Mouse (Mus musculus) urinary bladder, postnatal 36 days (tissue): ENCODE measurements around the gene Rad21l.

Experiments
- DNase-seq, 2 experiments: peaks; one replicate each; pipeline ENCODE4 v3.0.0; 2022; ENCODE audit warnings: low spot score in 2 of 2, mixed read lengths in 1 of 2

Rad21l gene

DNA sequence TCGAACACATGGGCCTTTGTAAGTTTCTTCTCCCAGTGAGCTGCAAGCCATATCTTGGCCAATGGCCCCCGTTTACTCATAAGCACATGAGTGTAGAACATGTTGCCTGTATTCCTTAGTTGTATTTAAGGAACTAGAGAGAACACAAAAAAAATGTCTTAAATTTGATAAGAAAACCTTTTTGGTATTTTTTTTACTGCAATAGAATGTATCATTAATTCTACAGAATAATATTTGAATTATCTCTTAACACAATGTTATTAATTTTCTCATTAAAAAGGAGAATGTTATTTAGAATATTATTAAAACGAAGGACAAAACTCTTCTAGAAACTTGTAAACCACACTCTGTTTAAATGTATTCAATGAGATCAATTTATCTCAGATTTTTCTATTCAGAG is at the start of gene Rad21l:
TSS of gene Rad21l (minus strand) at position 101 of the 400 bp plus-strand sequence.
- DNase-seq: no peak

DNA sequence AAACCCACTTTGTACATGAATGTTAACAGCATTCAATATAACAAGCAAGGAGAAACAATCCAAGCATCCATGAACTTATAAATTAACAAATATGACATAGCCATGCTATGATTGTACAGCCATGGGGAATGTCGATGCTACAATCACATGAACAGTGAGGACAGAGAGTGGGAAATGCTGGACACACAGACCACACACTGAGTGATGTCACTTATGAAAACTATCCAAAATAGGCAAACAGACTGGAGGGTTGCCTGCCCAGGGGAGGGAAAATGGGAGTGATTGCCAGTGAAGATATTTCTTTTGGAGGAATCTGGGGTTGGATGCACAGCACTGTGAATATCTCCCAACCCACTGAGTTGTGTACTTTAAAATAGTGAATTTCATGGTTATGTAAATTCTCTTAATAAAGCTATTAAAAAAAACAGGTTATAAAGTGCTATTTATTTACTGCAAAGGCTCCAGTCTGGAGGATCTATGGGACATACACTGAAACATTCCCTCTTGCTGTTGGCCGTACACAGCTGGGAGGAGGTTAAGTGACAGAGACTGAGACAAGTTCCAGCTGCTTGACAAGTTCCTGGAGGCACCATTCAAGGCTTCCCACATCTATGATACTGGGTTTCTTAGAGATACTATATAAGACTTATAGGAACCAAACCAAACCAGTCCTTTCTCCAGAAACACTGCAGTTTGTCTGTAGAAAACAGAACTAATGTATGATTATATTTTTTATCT is 48.2 kb upstream of the Rad21l start:
- DNase-seq: no peak

DNA sequence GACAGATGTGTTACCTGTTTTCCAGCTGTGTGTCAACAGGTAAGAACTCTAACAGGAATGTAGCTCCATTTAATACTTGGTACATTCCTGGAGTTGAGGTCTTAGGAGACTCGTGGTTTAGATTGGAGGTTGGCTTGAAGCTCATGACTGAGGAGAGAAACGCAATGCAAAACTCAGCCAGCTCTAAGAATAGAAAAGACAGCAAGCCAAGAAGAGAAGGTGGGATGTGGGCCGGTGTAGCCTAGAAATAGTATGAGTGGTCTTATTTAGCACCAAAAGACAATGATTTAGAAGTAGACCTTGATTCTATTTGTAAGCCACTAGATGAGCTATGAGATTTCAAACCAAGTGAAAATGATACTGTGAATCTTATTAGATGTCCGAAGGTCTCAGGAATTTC is 47.2 kb upstream of the Rad21l start:
- DNase-seq: no peak

DNA sequence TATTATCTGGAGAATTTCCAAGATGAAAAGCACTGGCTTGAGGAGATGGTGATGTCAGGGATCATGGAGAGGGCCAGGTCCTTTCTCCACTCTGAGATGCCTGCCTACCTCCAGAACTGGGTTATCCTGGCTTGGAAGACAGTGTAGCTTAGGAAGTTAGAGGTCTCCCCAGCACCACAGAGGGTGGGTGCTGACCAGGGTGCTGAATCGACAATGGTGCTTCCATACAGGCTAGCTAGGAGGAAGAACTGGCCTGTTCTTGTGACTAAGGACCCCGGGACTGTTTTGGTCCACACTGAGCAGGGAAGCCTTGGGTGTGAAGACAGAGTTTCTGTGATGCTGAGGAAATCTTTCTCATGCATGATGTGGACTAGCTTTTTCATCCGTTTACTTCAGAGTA is 44.3 kb upstream of the Rad21l start:
- no peak for DNase-seq

DNA sequence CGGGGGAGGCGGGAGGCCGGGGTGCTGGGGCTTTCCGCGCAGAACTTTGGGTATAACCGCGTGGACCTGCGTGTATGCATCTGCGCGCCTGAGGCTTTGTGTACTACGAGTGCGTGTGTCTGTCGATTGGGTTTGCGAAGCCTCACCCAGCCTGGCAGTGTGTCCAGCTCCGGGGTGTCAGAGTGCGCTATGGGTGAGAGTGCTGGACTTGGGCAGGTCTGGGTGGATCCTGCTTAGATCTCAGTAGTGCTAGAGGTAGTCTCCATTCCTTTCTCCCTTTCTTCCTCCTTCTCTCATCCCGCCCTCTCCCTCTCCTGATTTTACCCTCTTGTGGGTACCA is 34.5 kb upstream of the Rad21l start:
- DNase-seq: no peak

DNA sequence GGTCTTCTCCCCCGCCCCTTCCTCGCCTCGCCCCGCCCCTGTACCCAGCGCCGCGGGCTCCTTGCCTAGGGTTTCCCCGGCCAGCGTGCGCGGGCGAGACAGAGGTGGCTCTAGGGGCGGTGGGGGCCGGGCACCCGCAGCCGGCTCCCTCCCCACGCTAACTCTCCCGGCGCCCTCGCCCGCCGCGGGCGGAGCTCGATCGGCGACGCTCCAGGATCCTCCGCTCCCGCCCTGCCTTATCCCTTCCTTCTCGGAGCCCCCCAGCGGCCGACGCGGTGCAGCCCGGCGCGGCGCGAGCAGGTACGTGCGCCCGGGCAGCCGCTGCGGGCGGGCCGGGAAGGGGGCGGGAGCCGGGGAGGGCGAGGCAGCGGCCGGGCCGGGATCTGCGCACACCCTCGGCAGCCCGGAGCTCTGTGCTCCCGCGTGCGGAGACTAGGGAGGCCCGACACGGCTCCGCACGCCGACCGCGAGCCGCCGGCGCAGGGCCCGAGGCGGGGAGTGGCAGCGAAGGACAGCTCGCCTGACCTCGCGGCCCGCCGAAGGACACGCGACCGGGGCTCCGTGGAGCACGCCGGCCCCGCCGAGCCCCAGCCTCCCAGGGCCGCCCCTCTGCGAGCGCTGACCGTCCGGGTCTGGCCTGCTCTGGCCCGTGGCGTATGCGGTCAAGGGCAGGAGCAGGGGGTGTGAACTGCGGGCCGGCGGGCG is 34.0 kb upstream of the Rad21l start:
- peak; percentile 8 to 28 for DNase-seq

DNA sequence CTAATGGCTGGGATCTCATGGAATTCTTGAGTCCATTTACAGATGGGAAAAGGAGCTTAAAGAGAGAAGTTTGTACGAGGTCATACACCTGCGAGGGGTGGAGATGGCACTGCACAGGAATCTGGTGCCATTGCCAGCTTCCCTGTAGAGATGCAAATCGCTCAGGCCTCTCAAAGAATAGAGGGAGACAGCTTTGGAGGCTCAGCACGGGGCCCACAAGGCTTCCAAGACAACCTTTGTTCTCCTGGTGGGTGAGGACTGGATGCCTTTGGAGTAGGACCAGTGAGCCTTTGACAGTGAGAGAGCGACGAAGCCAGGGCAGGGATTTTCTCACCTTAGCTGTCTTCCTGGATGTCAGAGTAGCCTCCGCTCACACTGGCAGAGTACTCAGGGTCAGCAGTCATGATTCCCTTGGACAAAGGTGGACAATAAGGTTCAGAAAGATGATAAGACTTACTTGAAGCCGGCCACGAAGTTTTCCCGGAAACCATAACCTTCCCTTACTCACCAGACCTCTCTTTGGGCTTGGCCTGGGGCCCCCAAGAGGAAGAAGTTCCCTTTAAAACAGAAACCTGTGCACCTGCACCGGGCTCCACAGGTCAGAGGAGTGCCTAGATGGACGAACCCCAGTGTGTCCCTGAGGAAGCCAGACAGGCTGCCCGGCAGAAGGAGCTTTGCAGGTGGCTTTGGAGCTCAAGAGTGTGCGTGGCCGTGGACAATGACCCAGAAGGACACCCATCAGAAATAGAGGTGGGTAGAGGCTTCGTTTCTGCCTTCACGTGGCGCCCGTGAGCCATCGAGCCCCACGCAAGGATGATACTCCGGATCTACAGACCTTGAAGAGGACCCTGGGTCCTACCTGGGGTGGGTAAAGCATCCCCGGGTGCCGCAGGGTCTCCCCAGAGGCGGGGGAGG is 33.2 kb upstream of the Rad21l start, which contains the start of gene Tmem74b:
TSS of gene Tmem74b (plus strand) at position 778 of the 915 bp plus-strand sequence.
- DNase-seq: no peak

DNA sequence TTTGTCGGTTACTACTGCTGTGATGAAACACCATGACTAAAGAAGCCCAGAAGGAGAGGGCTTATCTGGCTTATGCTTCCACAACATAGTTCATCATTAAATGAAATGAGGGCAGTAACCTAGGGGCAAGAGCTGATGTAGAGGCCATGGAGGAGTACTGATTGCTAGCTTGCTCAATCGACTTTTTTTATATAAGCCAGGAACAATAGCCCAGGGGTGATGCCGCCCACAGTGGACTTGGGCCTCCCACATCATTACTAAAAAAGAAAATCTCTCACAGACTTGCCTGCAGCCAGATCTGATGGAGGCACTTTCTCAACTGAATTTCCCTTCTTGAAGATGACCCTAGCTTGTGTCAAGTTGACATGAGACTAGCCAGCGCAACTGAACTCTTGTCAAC is 14.6 kb upstream of the Rad21l start:
- no peak for DNase-seq

DNA sequence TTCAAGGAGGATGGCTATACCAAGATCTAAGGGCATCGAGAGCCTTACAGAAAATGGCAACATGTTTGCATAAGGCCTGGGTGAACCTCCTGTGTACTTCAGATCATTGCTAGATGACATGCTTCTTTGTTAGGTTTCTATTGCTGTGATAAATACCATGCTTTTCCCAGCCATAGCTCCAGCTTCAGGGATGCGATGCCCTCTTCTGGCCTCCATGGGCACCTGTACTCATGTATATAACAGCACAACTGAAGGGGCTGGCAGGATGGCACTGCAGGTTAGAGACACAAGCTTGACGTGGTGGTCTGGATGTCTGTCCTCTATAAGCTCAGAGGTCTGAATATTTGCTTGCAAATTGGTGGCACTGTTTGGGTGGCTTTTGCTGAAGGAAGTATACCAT is 14.0 kb upstream of the Rad21l start:
- no peak for DNase-seq

DNA sequence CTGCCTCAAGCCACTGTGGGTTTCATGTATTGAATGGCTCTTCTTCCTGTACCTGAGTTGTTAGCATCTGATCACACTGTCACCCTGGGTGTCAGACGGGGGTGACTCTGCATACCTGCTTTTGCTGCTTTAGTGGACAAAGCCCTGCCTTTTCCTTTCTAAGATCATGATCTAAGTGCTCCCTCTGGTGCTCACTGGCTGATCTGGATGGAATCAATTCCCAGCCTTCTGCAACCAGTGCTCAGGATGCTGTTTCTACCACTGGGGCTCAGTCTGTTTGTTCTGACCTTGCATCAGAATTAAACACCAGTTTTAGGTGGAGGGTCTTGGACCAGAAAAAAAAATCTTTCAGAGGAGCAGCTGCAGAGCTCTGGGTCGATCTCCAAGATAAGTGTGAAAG is 7.9 kb upstream of the Rad21l start:
- DNase-seq: no peak

DNA sequence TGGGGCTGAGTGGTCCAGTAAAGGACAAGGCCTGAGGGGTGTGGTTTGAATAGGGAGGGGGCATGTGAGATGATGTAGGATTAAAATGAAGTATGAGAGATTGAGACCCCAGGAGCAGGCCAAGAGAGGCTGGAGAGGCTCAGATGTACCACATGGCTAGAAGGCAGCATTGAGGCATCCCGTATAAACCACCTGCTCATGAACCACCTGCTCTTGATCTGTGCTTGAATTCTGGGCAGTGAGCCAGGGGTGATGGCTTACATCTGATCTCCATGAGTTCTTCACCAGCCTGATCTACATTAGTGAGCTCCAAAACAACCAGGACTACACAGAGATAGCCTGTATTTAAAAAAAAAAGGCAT is 2.6 kb upstream of the Rad21l start:
- no peak for DNase-seq

DNA sequence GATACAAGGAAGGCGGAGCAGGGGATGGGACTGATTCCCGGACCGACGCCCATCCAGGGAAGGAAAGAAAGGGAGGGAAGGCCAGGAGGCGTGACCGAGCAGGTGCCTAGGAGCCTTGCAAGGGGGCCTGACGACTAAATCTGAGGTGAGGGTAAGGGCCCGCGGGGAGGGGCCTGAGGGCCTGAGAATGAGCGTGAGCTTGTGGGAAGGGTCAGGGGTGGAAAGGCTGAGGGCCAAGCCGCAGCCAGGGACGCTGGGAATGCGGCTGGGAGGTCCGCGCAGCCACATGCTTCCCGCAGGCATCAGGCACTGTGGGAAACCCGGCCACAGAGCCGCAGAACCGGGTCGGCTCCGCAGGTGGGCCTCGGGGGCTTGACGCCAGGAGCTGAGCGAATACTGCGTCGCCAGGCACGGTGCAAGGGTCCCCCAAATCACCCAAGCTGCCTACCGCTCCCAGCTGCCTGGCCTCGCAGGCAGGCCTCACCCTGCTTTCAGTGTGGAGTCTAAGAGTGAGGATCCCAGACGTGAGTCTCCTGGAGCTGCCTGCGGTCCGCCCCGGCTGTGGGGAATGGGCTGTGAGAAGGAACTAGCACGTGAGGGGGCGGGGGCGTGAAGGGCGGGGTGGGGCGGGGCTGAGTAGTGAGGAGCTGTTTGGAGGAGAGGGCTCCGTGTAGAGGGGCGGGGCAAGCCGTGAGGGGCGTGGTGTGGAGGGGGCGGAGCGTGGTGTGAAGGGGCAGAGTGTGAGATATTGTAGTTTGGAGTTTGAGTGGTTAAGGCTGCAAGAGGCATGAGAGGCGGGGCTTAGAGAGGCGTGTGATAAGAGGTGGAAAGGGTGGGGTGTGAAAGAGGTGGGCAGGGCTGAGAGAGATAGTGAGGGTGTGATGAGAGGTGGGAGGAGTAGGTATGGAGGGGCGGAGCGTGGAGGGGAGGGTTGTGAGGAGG is 2.0 kb upstream of the Rad21l start:
- DNase-seq: no peak

DNA sequence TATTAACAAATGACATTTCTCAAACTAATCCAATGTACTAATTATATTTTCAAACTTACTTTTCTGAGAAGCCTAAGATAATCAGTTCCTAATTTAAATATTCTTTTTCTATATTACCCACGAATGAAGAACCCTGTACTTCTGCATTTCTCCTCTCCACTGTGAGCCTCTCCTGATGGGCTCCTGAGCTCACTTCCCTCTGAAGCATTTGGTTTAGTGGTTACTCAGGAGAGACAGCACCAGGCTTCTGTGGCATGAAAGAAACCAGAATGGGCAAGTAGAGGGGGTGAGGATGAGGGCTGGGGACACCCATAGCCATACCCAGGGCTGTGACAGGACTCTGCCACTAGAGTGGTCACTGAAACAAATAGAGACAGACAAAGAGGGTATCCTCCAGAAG is 16.3 kb downstream of the Rad21l start:
- DNase-seq: no peak

DNA sequence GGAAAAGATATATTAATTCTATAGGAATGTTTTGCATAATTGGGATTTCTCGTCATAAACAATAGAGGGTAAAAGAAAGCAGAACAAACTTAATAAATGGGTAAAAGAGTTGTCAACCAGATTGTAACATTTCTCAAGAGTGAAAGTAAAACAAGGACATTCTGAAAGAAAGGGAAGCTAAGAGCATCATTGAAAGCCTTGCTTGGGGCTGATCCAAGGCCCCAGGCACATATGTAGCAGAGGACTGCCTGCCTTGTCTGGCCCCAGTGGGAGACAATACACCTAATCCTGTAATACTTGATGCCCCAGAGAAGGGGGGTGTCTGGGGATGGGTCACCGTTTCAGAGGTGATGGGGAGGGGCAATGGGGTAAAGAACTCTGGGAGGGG is 32.3 kb downstream of the Rad21l start:
- no peak for DNase-seq

DNA sequence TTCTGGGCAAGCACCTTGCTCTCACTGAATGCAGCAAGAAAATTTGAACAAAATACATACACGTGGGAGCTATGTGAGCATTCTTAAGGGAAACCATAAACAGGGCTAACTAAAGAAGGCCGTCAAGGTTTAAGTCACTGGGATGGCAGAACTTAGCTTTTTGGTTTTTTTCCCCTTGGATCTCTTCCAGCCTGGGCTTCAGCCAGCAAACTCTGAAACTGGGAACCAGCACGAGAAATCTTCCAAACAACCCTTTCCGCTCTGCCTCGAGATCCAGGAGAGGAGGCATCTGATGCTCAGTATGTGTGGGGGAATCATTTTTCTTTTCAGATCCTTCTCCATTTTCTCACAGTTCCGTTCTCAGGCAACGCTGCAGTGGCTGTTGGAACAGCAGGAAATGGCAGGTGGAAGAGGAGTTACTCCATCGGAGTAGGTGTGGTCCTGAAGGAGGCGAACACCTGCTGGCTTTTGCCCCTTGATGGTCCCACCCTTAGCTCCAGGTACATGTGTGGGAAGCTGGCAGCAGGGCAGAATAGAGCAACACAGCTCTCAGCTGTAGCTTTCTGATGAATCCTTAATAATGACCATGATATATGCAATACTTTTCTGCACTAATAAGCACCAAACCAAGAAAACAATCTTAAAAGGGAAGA is 32.8 kb downstream of the Rad21l start:
- no peak for DNase-seq

DNA sequence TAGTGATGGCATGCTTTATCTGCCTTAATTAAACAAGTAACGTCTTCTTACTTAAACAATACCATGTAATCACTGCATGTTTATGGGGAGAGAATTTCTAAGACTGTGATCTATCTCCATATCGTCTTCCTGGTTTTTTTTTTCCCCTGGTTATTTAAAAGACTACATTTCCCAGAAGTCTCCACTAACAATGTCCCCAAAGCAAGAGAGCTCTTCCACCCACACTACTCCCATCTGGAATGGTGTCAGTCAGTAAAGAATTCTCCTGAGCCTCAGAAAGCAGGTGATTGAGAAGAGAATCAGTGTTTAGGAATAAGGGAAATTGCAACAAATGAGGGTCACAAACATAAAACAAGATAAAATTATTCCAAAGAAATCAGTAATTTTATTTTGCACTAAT is 33.4 kb downstream of the Rad21l start:
- no peak for DNase-seq

DNA sequence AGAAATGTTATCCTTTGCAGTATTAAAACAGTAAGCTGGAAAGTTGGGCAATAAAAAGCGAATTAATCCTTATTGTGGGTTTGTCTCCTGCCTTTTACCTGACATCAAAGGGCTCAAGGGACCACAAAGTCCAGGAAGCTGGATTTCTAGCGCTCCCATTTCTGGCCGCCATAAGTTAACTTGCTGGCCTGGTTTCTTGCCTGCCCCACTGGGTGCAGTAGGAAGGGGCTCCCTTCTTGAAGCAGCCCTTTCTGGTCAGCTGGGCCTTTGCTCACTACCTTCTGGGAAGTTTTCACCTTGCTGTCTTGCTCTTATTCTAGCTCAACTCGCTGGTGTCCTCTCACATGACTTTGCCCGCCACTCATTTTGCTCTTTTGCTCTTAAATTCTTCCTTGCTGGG is 35.4 kb downstream of the Rad21l start:
- no peak for DNase-seq

DNA sequence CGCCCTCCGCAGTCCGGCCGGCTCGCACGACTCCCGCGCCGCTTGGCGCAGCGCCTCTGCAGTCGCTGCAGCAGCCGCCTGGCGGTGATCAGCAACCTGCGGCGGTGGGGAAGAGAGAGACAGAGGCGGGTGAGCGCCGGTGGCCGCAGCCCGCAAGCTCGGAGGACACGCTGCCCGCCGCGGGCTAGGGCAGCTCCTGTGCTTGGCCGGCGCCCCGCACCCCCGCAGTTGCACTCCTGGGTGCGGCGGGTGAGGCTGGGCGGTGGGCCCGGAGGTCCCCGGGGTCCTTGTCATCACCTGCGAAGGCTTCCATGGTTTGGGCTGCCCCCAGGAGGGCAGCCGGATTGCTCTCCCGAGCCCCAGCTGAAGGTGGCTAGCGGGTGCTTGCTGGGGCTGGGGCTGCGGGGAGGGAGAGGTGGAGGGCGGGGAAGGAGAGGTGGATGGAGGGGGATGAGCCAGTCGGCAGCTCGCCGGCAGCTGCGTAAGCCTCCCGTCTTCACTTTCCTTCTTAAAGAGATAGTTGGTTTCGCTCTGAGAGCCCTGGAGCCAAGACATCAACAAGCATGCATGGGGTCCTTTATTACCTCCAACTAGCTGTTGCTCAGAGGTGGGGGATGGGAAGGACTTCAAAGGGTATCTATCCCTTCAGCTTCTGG is 36.0 kb downstream of the Rad21l start, which contains the start of gene Snph:
TSS of gene Snph (minus strand) at position 435 of the 656 bp plus-strand sequence.
- peak; percentile 29 to 45 for DNase-seq

DNA sequence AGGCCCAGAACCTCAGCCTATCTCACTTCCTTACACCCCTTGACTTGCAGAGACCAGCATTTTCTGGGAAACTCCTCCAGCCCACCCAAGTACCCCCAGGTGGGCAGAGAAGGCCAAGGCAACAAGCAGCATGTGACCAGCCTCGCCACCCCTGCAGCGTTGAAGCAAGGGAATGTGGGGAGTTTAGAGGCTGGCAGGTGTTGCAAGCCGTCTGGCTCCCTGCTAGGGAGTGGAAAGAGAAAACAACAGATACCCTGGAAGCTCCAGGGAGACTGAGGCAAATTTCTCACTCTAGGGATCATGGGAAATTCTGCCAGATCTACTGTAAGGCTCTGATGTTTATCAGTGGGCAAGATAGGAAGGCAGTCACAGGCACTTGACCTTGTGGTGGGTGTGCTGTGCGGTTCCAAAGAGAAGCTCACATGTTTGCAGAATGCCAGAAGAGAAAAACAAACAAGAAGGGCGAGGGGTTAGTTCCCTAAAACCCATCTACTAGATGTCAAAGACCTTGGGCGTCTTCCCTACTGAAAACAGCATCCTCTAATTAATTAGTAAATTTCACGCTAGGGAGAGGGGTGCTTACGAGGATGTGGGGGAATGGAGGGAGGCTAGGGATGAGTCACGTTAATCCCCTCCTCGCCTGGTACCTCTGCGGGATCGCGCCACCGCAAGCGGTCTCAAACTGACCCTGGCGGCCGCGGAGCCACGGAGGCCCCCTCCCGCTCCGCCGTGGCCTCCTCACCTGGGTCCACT is 36.8 kb downstream of the Rad21l start:
- no peak for DNase-seq

DNA sequence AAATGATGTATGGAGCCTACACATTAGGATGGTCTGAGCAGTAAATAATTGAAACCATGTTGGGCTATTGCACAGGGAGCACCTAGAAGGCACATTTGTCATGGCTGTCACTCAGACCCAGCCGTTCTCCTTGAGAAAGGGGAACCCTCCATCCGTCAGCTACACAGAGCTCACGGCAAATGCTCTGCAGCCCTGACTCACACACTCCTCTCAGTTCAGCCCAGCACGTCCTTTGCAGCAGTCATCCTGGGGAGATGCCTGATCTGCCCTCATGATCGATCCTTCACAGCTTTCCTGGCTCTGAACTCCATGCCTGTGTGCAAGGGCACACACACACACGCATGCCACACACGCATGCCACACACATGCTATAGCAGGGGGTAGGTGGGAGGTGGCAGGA is 39.0 kb downstream of the Rad21l start:
- DNase-seq: no peak
